Mouse (Mus musculus) ovary, adult 10 weeks (tissue): Measurements from ENCODE around the gene Glis2. TPM values are rescaled to one million over a fixed set of nuclear protein-coding genes. Genes with fewer than 3 reads are reported as not detected.

Experiments used
- polyA plus RNA-seq: library from polyadenylated mRNA; stranded (reverse); fragments of 350-450 nt; fragmentation: Illumina TruSeq; extraction: RNeasy Lipid Tissue Mini Kit (QIAGEN cat#74804); gene quantifications from one replicate; pipeline ENCODE4 v1.2.3, GENCODE M21; 2014

The Glis2 gene
- polyA plus RNA-seq: 4.1 TPM

GRCm38 (mm10) chr16:4593971-4594813, at the start of gene Glis2:
Gene Glis2 (plus strand): TSS chr16:4594713.

GRCm38 (mm10) chr16:4559715-4560144, 34.8 kb upstream of the Glis2 start, which contains the start of gene Tfap4:
Gene Tfap4 (minus strand): TSS chr16:4559854.

GRCm38 (mm10) chr16:4624481-4625110, 30.1 kb downstream of the Glis2 start, which contains the start of gene Pam16:
Gene Pam16 (minus strand): TSS chr16:4624988.

GRCm38 (mm10) chr16:4639831-4640237, 45.3 kb downstream of the Glis2 start, which contains the start of the genes Vasn and Dnaja3:
Gene Vasn (plus strand): TSS chr16:4639941.
Gene Dnaja3 (plus strand): TSS chr16:4639989.

Other genes starting within 250 kb of the Glis2 start
- gene Adcy9, start 174.2 kb upstream of the Glis2 start, polyA plus RNA-seq: 5.9 TPM
- gene Srl, start 52.9 kb upstream of the Glis2 start, polyA plus RNA-seq: 8.3 TPM
- gene Tfap4, start 34.9 kb upstream of the Glis2 start, polyA plus RNA-seq: 4.1 TPM
- gene Pam16, start 30.3 kb downstream of the Glis2 start, polyA plus RNA-seq: 8.5 TPM
- 3.6 TPM for gene Vasn, start 45.2 kb downstream of the Glis2 start, polyA plus RNA-seq
- 27.7 TPM for gene Dnaja3, start 45.3 kb downstream of the Glis2 start, polyA plus RNA-seq
- 0.66 TPM for gene Coro7, start 85.1 kb downstream of the Glis2 start, polyA plus RNA-seq
- 0.31 TPM for gene Nmral1, start 124.6 kb downstream of the Glis2 start, polyA plus RNA-seq
- 48.7 TPM for gene Hmox2, start 131.6 kb downstream of the Glis2 start, polyA plus RNA-seq
- gene Cdip1, start 195.6 kb downstream of the Glis2 start, polyA plus RNA-seq: 46.7 TPM
- 1.4 TPM for gene 4930562C15Rik, start 240.7 kb downstream of the Glis2 start, polyA plus RNA-seq